Mouse (Mus musculus) central nervous system, embryonic 18 days (tissue): ENCODE measurements around the gene Litaf. TPM values are rescaled to one million over a fixed set of nuclear protein-coding genes. Genes with fewer than 3 reads are reported as not detected.

ENCODE experiments used
- polyA plus RNA-seq: library from polyadenylated mRNA; depleted of rRNA; stranded (reverse); fragments of >200 nt; gene quantifications from 2 replicates; pipeline ENCODE4 v1.2.3, GENCODE M21; 2012; rRNA removed

Gene Litaf
- 15.6 and 23.4 TPM in 2 replicates for polyA plus RNA-seq

DNA sequence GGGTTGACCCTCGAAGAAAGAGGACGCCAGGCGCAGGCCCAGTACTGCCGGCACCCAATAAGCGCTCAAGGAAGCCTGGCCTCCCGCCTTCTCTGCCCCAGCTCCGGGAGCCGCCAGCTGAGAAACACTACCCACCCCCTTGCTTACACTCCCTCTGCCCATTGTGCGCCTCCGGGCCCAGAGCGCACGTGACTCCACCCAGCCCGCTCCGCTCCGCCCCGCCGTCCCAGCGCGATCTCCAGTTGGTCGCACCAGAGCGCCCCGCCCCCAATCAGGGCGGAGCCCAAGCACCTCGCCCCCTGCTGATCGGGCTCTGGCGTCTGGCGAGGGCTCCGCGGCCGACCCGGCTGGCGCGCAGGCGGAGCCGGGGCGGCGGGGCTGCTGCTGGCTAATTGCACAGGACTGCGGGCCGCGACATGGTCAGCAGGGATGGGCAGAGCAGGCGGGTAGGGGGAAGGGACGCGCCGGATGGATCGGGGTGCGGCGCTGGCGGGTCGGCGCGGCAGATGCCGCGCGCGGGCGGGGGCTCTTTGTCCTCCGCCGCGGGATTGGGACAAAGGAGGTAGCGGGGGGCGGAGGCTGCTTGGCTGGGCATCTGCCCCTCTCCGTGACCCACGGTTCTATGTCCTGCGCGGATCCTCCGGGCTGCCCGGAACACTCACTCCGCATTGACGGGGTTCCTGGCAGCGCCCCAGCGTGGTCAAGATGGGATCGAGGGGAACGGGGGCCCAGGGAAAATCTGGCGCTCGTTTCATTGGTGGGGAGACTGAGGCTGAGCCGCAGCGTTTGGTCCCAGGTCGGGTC lies at the start of gene Litaf:
TSS of gene Litaf (minus strand) at position 129 of the 804 bp plus-strand sequence.

GRCm38 (mm10) chr16:11060645-11061044 lies 5.3 kb downstream of the Litaf start, which contains the start of gene Snn:
TSS of gene Snn (plus strand) at chr16:11060945.

Other genes with a start within 250 kb of the Litaf start
- 1.0 and 1.2 TPM in 2 replicates for gene Rmi2, start 231.1 kb downstream of the Litaf start, polyA plus RNA-seq
- gene Snn, start 5.2 kb downstream of the Litaf start, polyA plus RNA-seq, result 216 and 223 TPM in 2 replicates
- 27.0 and 27.5 TPM in 2 replicates for gene Txndc11, start 68.5 kb upstream of the Litaf start, polyA plus RNA-seq
- gene Zc3h7a, start 110.2 kb upstream of the Litaf start, polyA plus RNA-seq, result 110 and 125 TPM in 2 replicates
- 63.0 and 67.6 TPM in 2 replicates for gene Rsl1d1, start 137.2 kb upstream of the Litaf start, polyA plus RNA-seq
- gene Gspt1, start 188.2 kb upstream of the Litaf start, polyA plus RNA-seq, result 30.6 and 32.4 TPM in 2 replicates
- 0.23 and 0.35 TPM in 2 replicates for gene Tnfrsf17, start 247.7 kb upstream of the Litaf start, polyA plus RNA-seq